Mouse (Mus musculus) thymus, postnatal 4 days (tissue): Measurements from ENCODE around the gene Nacc1.

Experiments used
- DNase-seq: peaks from one replicate; pipeline ENCODE4 v3.0.0; 2021

Nacc1 gene

GRCm38 (mm10) chr8:84661961-84662571 is 25.6 kb downstream of the Nacc1 start:
- DNase-seq, result peak; percentile 81

GRCm38 (mm10) chr8:84661458-84661871 is 26.2 kb downstream of the Nacc1 start:
- peak; percentile 71 for DNase-seq

GRCm38 (mm10) chr8:84660819-84661457 is 26.7 kb downstream of the Nacc1 start:
- DNase-seq, result peak; percentile 64

GRCm38 (mm10) chr8:84659936-84660818 is 27.5 kb downstream of the Nacc1 start:
- peak; percentile 81 for DNase-seq

- no peak for DNase-seq
These were observed 28.7 kb downstream of the Nacc1 start for GRCm38 (mm10) chr8:84658951-84659350.

- no peak for DNase-seq
These were observed 30.0 kb downstream of the Nacc1 start for GRCm38 (mm10) chr8:84657680-84658079.

- no peak for DNase-seq
These were observed 30.5 kb downstream of the Nacc1 start for GRCm38 (mm10) chr8:84657203-84657602.

- DNase-seq, result peak; percentile 81
These were observed 31.0 kb downstream of the Nacc1 start for GRCm38 (mm10) chr8:84656641-84657126.

- peak; percentile 42 for DNase-seq
These were observed 31.5 kb downstream of the Nacc1 start for GRCm38 (mm10) chr8:84656191-84656525.

GRCm38 (mm10) chr8:84655336-84656190 is 32.1 kb downstream of the Nacc1 start:
- DNase-seq, result no peak

GRCm38 (mm10) chr8:84654597-84654996 is 33.1 kb downstream of the Nacc1 start:
- DNase-seq, result peak; percentile 62

GRCm38 (mm10) chr8:84653092-84653631 is 34.5 kb downstream of the Nacc1 start:
- no peak for DNase-seq

GRCm38 (mm10) chr8:84650213-84650612 is 37.4 kb downstream of the Nacc1 start:
- DNase-seq, result no peak

GRCm38 (mm10) chr8:84647461-84647901 is 40.2 kb downstream of the Nacc1 start:
- DNase-seq, result no peak

- DNase-seq, result peak; percentile 49
These were observed 40.9 kb downstream of the Nacc1 start for GRCm38 (mm10) chr8:84646800-84647199.

- DNase-seq, result no peak
These were observed 44.6 kb downstream of the Nacc1 start for GRCm38 (mm10) chr8:84643019-84643418.

- no peak for DNase-seq
These were observed 45.9 kb downstream of the Nacc1 start for GRCm38 (mm10) chr8:84641578-84642361.

- DNase-seq, result no peak
These were observed 46.9 kb downstream of the Nacc1 start for GRCm38 (mm10) chr8:84640617-84641294.

- no peak for DNase-seq
These were observed 47.6 kb downstream of the Nacc1 start for GRCm38 (mm10) chr8:84640010-84640588.
